Mouse (Mus musculus): Measurements from ENCODE around the gene Fam57a.

The Fam57a gene

GRCm38 (mm10) chr11:76247239-76247638 lies 67.8 kb downstream of the Fam57a start:
- no peak for DNase-seq

GRCm38 (mm10) chr11:76252036-76252435 lies 72.6 kb downstream of the Fam57a start:
- DNase-seq = no peak

GRCm38 (mm10) chr11:76253145-76253917 lies 73.9 kb downstream of the Fam57a start:
- peak; percentile 92 to 93 for DNase-seq

- no peak for DNase-seq
Observed at GRCm38 (mm10) chr11:76253918-76254264, 74.4 kb downstream of the Fam57a start.

- no peak for DNase-seq
Observed at GRCm38 (mm10) chr11:76255431-76256001, 76.0 kb downstream of the Fam57a start.

GRCm38 (mm10) chr11:76256129-76256528 lies 76.7 kb downstream of the Fam57a start:
- DNase-seq = no peak

- no peak for DNase-seq
Observed at GRCm38 (mm10) chr11:76257386-76257785, 77.9 kb downstream of the Fam57a start.

- DNase-seq = no peak
Observed at GRCm38 (mm10) chr11:76258511-76258910, 79.0 kb downstream of the Fam57a start.

- no peak for DNase-seq
Observed at GRCm38 (mm10) chr11:76260208-76261050, 81.0 kb downstream of the Fam57a start.

GRCm38 (mm10) chr11:76261224-76261623 lies 81.8 kb downstream of the Fam57a start:
- no peak for DNase-seq

- DNase-seq = peak in 1 of 2 experiments; percentile 47
Observed at GRCm38 (mm10) chr11:76262611-76263351, 83.3 kb downstream of the Fam57a start.
